Mouse (Mus musculus) G1E (cell line): Measurements from ENCODE around the gene Nkapd1.

Source experiments
- CTCF ChIP-seq: IDR thresholded peaks from 2 replicates; pipeline ENCODE4 v1.5.1; 2012; ENCODE audit warnings: low read depth, low read length, inconsistent platforms, mixed read lengths
- GATA1 ChIP-seq: IDR thresholded peaks from 2 replicates; pipeline ENCODE4 v1.6.1; 2012; ENCODE audit warnings: borderline replicate concordance, low read length, inconsistent platforms, mixed read lengths
- GATA2 ChIP-seq: IDR thresholded peaks from 2 replicates; pipeline ENCODE4 v1.6.1; 2012; ENCODE audit warnings: low read depth, low read length, inconsistent platforms, borderline replicate concordance
- POLR2AphosphoS5 ChIP-seq: IDR thresholded peaks from 2 replicates; pipeline ENCODE4 v1.6.1; 2012; ENCODE audit warnings: low read depth, low read length, inconsistent platforms; ENCODE audit not compliant: insufficient replicate concordance
- TAL1 ChIP-seq: conservative IDR thresholded peaks from 2 replicates; pipeline ENCODE4 v1.6.1; 2012; ENCODE audit warnings: low read depth, low read length, inconsistent platforms, mixed read lengths

DNA sequence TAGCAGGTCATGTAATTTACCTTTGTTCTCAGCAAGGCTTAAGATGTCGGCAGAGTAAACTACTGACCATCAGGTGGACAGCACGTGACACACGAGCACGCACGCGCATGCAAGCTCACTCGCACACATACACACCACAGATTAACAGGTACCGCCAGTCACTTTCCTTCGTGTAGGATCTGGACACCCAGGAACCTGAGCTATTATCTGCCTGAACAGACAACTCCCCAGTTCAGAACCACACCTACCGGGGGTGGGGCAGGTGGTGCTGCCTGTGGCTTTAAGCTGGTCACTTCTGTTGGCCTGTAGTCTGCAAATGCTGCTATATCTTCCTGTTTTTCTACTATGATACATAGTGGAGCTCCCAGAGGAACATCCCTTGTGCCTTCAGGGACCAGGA lies 33.2 kb upstream of the Nkapd1 start:
- no peak for TF ChIP-seq TAL1
- TF ChIP-seq CTCF: no peak
- no peak for TF ChIP-seq GATA1
- no peak for TF ChIP-seq POLR2AphosphoS5
- no peak for TF ChIP-seq GATA2
